Mouse (Mus musculus) limb, embryonic 15.5 days (tissue): Measurements from ENCODE around the gene Atox1. TPM values are rescaled to one million over a fixed set of nuclear protein-coding genes. Genes with fewer than 3 reads are reported as not detected.

Source experiments
- ATAC-seq: fragments of 200-750 bp; cut with Nextera tagmentation; 2 replicates; pipeline ENCODE4 v1.8.0; 2017; ENCODE audit warnings: low read depth, moderate TSS enrichment; ENCODE audit not compliant: insufficient number of reproducible peaks, low FRiP score, low TSS enrichment
- H3K27ac ChIP-seq: fragments of 300-500 bp; sonication (generic); 2 replicates; pipeline ENCODE4 v1.5.1; 2015; ENCODE audit warnings: moderate library complexity, mild to moderate bottlenecking, inconsistent platforms
- H3K27me3 ChIP-seq: fragments of 300-500 bp; sonication (generic); 2 replicates; pipeline ENCODE4 v1.6.1; 2015; ENCODE audit warnings: inconsistent platforms
- H3K36me3 ChIP-seq: fragments of 300-500 bp; sonication (generic); 2 replicates; pipeline ENCODE4 v1.6.1; 2015; ENCODE audit warnings: inconsistent platforms
- H3K4me1 ChIP-seq: fragments of 300-500 bp; sonication (generic); 2 replicates; pipeline ENCODE4 v1.6.1; 2015; ENCODE audit warnings: inconsistent platforms
- H3K4me2 ChIP-seq: fragments of 300-500 bp; sonication (generic); 2 replicates; pipeline ENCODE4 v1.6.1; 2015; ENCODE audit warnings: mild to moderate bottlenecking, inconsistent platforms
- H3K4me3 ChIP-seq: fragments of 300-500 bp; sonication (generic); 2 replicates; pipeline ENCODE4 v1.5.1; 2015; ENCODE audit warnings: mild to moderate bottlenecking, inconsistent platforms
- H3K9ac ChIP-seq: fragments of 300-500 bp; sonication (generic); 2 replicates; pipeline ENCODE4 v1.6.1; 2015; ENCODE audit warnings: inconsistent platforms
- H3K9me3 ChIP-seq: fragments of 300-500 bp; sonication (generic); 2 replicates; pipeline ENCODE4 v1.6.1; 2016; ENCODE audit warnings: inconsistent platforms
- WGBS: fragments of 180-500 bp; shearing (Covaris S2); methylation state at CpG from one replicate; pipeline ENCODE4 v1.1.7; 2015; 5-methylcytosine and 5-hydroxymethylcytosine counted together
- polyA plus RNA-seq: library from polyadenylated mRNA; unstranded; fragments of >200 nt; fragmentation: Nextera tagmentation; extraction: Ambion mirVana; gene quantifications from 2 replicates; pipeline ENCODE4 v1.2.1, GENCODE M21; 2015

The Atox1 gene
- polyA plus RNA-seq = 448 and 491 TPM in 2 replicates

GRCm38 (mm10) chr11:55461019-55461645 lies at the start of gene Atox1:
Gene Atox1, minus strand, starts transcription at chr11:55461239.
- WGBS = under 1% methylated on average over 36 of the region's 36 CpGs
- no peaks in the 10 kb centered on the region for H3K9me3 ChIP-seq
- H3K27me3 ChIP-seq = no peaks in the 10 kb centered on the region
- H3K4me3 ChIP-seq = peak within 1 kb of the TSS; percentile 61
- H3K9ac ChIP-seq = peak within 1 kb of the TSS; percentile 64
- H3K27ac ChIP-seq = peak within 1 kb of the TSS; percentile 75
- H3K4me1 ChIP-seq = peaks cover 27% of the 10 kb centered on the region
- 0 out of 2 replicates have a peak, but pooled peaks cover 2% of the 10 kb centered on the region for H3K36me3 ChIP-seq
- peak; percentile 94 for ATAC-seq
- H3K4me2 ChIP-seq = peak within 1 kb of the TSS; percentile 85

DNA sequence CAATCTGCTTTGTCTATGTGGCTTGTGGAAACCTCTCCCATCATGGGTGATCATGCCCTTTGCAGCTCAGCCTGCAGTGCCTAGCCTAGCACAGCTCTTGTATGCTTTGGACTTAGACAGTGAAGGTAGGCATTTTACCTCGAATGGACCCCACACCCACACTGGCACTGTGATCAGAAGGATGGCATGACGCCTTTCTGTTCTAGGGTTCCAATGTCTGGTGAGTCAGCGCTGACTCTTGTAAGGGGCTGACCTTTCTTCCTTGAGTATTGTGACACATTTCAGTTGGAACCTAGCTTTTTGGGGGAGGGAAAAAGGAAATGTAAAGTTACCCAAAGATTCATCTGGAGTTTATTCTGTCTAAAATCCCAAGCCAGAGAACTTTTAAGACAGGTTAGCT lies 44.4 kb upstream of the Atox1 start:
- H3K36me3 ChIP-seq = peaks cover 22% of the 10 kb centered on the region
- no peaks in the 10 kb centered on the region for H3K9me3 ChIP-seq
- no peak overlapping the region for H3K9ac ChIP-seq
- no peaks in the 10 kb centered on the region for H3K27me3 ChIP-seq
- WGBS = 83% methylated on average over 3 of the region's 3 CpGs
- no peak overlapping the region for H3K27ac ChIP-seq
- peaks cover 8% of the 10 kb centered on the region; the same call in 1 of the 2 replicates for H3K4me1 ChIP-seq
- H3K4me2 ChIP-seq = no peak overlapping the region
- no peak overlapping the region for H3K4me3 ChIP-seq
- no peak for ATAC-seq

DNA sequence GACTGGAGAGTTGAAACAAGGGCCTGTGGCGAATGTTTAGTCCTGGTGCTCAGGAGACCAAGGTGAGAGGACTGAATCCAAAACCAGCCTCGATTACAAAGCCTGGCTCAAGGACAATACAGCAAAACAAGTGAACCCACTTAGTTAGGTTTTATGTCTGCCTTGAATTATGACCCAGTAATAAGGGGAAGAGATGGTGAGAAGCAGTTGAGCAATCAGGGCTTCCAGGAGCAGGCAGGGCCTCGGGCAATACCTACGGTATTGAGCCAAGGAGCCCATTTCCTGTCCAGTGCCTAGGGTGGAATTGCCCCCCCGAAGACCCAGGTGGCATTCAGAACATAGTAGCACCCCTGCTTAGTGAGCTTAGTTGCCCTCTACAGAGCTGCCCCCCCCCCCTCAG lies 41.8 kb upstream of the Atox1 start:
- WGBS = 51% methylated on average over 5 of the region's 5 CpGs
- Histone ChIP-seq H3K4me3 (no peak overlapping the region), H3K9me3 (no peaks in the 10 kb centered on the region), H3K27me3 (no peaks in the 10 kb centered on the region), H3K4me2 (no peak overlapping the region), H3K9ac (no peak overlapping the region), H3K27ac (0 out of 2 replicates have a peak overlapping the region, but pooled peaks have one; percentile 7), H3K4me1 (peaks cover 8% of the 10 kb centered on the region; the same call in 1 of the 2 replicates), H3K36me3 (peaks cover 41% of the 10 kb centered on the region)
- no peak for ATAC-seq

GRCm38 (mm10) chr11:55501955-55502531 lies 41.0 kb upstream of the Atox1 start:
- no peak overlapping the region for H3K9ac ChIP-seq
- H3K9me3 ChIP-seq = no peaks in the 10 kb centered on the region
- peaks cover 8% of the 10 kb centered on the region; the same call in 1 of the 2 replicates for H3K4me1 ChIP-seq
- no peaks in the 10 kb centered on the region for H3K27me3 ChIP-seq
- H3K4me3 ChIP-seq = no peak overlapping the region
- no peak overlapping the region for H3K27ac ChIP-seq
- no peak for ATAC-seq
- peaks cover 49% of the 10 kb centered on the region for H3K36me3 ChIP-seq
- H3K4me2 ChIP-seq = no peak overlapping the region
- 79% methylated on average over 8 of the region's 8 CpGs for WGBS

- 60% methylated on average over 5 of the region's 5 CpGs for WGBS
- Histone ChIP-seq H3K27me3 (no peaks in the 10 kb centered on the region), H3K27ac (no peak overlapping the region), H3K9ac (no peak overlapping the region), H3K36me3 (peaks cover 87% of the 10 kb centered on the region), H3K4me1 (peaks cover 4% of the 10 kb centered on the region; the same call in 1 of the 2 replicates), H3K4me2 (no peak overlapping the region), H3K9me3 (no peaks in the 10 kb centered on the region), H3K4me3 (no peak overlapping the region)
- 0 out of 2 replicates have a peak, but pooled peaks have one; percentile 22 for ATAC-seq
These were observed 36.8 kb upstream of the Atox1 start for GRCm38 (mm10) chr11:55497885-55498284.

DNA sequence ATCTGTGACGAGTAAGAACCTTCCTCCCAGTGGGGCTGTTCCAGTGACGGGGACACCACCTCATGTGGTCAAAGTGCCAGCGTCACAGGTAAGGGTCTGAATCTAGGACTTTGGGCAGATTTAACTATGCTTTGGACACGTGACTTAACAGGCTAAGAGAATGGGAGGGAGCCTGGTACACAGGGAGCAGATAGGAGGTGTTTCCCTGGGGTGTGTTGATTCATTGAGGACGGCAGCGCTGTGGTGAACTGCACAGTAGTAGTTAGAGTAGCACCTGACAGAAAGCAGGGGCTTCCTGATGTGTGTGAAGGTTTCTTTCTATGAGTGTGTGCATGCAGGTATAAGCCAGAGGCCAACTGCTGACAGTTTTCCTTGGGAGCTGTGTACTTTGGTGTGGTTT lies 35.1 kb upstream of the Atox1 start:
- Histone ChIP-seq H3K27ac (no peak overlapping the region), H3K4me1 (peaks cover 3% of the 10 kb centered on the region; the same call in 1 of the 2 replicates), H3K9me3 (no peaks in the 10 kb centered on the region), H3K4me2 (no peak overlapping the region), H3K27me3 (no peaks in the 10 kb centered on the region), H3K9ac (no peak overlapping the region), H3K36me3 (peaks cover 89% of the 10 kb centered on the region), H3K4me3 (no peak overlapping the region)
- 88% methylated on average over 6 of the region's 6 CpGs for WGBS
- ATAC-seq = no peak

GRCm38 (mm10) chr11:55485443-55485842 lies 24.4 kb upstream of the Atox1 start:
- H3K27me3 ChIP-seq = no peaks in the 10 kb centered on the region
- H3K4me2 ChIP-seq = no peak overlapping the region
- H3K36me3 ChIP-seq = peaks cover 82% of the 10 kb centered on the region
- no peak overlapping the region for H3K9ac ChIP-seq
- H3K27ac ChIP-seq = no peak overlapping the region
- ATAC-seq = no peak
- H3K9me3 ChIP-seq = no peaks in the 10 kb centered on the region
- no peak overlapping the region for H3K4me3 ChIP-seq
- 95% methylated on average over 7 of the region's 7 CpGs for WGBS
- no peaks in the 10 kb centered on the region for H3K4me1 ChIP-seq

GRCm38 (mm10) chr11:55473219-55473618 lies 12.2 kb upstream of the Atox1 start:
- Histone ChIP-seq H3K9ac (no peak overlapping the region), H3K36me3 (peaks cover 25% of the 10 kb centered on the region), H3K4me2 (no peak overlapping the region), H3K4me1 (peaks cover 28% of the 10 kb centered on the region), H3K4me3 (no peak overlapping the region), H3K27me3 (no peaks in the 10 kb centered on the region), H3K9me3 (no peaks in the 10 kb centered on the region), H3K27ac (no peak overlapping the region)
- 81% methylated on average over 3 of the region's 3 CpGs for WGBS
- ATAC-seq = no peak

DNA sequence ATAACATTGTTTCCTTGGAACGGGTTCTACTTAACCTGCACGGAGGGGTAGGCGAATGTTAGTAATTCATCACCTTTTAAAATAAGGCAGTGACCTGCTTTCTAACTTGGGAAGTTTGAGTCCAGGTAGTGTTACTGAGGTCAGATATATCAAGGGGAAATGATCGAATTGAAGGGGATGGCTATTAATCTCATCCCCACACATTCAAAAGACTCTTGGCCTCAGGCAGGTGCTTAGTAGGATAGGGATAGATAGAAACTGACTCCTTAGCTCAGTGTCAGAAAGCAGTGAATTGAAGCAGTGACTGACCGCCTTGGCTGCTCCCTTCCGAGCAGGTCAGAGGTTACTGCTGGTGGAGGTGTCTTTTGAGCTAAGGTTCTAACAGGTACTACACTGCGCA lies 10.4 kb upstream of the Atox1 start:
- ATAC-seq = no peak
- Histone ChIP-seq H3K4me2 (peak overlapping the region; percentile 53), H3K4me3 (peak overlapping the region; percentile 86), H3K4me1 (peaks cover 30% of the 10 kb centered on the region), H3K9me3 (no peaks in the 10 kb centered on the region), H3K27me3 (no peaks in the 10 kb centered on the region), H3K9ac (no peak overlapping the region), H3K36me3 (peaks cover 25% of the 10 kb centered on the region), H3K27ac (no peak overlapping the region)
- 94% methylated on average over 7 of the region's 7 CpGs for WGBS

DNA sequence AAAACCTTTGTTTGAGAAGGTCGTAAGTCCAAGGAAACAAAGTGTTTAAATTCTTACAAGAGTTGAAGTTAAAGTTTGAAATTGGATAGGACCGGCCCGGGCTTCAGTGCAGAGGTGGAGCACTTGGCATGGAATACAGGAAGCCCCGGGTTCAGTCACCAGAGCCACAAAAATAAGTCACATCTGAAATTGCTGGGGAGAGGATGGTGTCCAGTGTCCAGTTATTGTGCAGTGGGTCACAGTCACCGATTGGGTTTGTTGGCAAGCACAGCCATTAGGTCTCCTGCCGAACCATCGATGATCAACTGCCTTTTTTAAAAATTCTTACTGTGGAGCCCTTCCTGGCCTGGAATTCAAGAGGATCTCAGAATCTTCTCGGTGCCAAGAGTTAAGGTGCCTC lies 9.7 kb upstream of the Atox1 start:
- H3K4me3 ChIP-seq = peak overlapping the region; percentile 86
- H3K27ac ChIP-seq = peak overlapping the region; percentile 33; the same call in 1 of the 2 replicates
- H3K27me3 ChIP-seq = no peaks in the 10 kb centered on the region
- H3K36me3 ChIP-seq = peaks cover 25% of the 10 kb centered on the region
- H3K4me2 ChIP-seq = peak overlapping the region; percentile 53
- peak overlapping the region; percentile 91 for H3K9ac ChIP-seq
- H3K4me1 ChIP-seq = peaks cover 30% of the 10 kb centered on the region
- H3K9me3 ChIP-seq = no peaks in the 10 kb centered on the region
- no peak for ATAC-seq
- 41% methylated on average over 8 of the region's 8 CpGs for WGBS

DNA sequence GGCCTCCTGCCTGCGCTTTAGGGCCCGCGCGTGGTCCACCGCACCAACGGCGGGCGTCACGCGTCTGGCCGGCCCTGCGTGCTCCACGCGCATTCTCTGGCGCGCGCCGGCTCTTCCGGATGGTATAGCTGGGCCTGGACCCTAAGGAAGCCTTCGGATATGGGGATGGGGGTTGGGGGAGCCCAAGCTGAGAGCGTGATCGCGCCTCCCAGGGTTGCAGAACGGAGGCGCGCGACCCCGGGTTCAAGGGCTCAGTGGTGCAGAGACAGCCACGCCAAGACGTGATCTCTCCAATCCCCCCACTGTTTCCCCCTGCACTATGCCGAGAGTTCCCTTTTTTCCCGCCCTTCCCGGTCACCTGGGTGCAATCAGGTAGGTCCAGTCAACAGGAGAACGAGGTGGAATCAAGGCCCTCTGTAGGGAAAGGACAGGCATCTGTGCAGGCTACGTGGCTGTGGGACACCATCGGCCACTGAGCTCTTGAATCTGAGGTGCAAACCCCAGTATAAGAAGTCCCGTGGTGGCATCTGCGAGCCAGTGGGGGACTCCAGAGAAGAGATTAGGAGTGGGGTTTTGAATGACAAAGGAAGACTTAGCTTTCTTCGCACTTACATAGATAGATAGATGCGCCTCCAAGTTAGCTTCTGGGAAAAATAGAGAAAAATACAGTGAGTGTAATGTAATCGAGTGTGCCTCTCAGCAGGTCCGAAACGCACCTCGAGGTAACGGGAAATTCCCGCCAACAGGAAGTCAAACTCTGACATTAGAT lies 9.1 kb upstream of the Atox1 start:
- WGBS = under 1% methylated on average over 46 of the region's 46 CpGs
- ATAC-seq = no peak; the same call in 1 of the 2 replicates
- peak overlapping the region; percentile 84 for H3K27ac ChIP-seq

More for the DNA sequence above, 9.1 kb upstream of the Atox1 start:
- Histone ChIP-seq H3K4me3 (peak overlapping the region; percentile 86), H3K4me2 (peak overlapping the region; percentile 53), H3K9ac (peak overlapping the region; percentile 91), H3K27me3 (no peaks in the 10 kb centered on the region), H3K9me3 (no peaks in the 10 kb centered on the region), H3K4me1 (peaks cover 30% of the 10 kb centered on the region), H3K36me3 (peaks cover 25% of the 10 kb centered on the region)
